Mouse (Mus musculus) cerebellum, adult 8-10 months (tissue): ENCODE measurements at regions not wholly inside any gene's neighbourhood (a gene's known extent, or its start where the extent isn't known, plus 50 kb on each side); places are given as distances from the start of the nearest gene placed in this dataset.
"Not testable (repeated sequence)": the region's sequence is repeated elsewhere in the genome, so short reads cannot be mapped to it uniquely, and the experiment has no call there.

Experiments used
- DNase-seq: peaks from one replicate; pipeline ENCODE4 v3.0.0; 2022

DNA sequence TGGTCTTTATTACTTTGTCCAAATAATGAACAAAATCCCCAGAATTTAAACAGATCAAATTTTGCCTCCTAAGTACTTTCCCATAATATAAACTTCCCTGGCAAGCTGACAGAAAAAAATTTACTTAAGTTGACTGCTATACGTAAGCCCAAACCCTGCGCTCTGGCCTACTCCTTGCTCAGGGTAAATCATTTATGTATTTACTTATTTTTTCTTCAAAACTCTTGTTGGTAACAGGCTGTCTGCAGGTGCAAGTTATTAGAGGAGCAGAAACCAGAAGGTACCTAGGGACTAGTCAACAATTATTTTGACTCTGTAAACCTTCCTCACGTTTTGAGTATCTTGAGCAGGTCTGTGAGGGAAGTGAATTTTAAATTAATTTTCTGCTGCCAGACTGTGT is 2615.7 kb downstream of the Poteg start:
- no peak for DNase-seq

GRCm38 (mm10) chr8:30077726-30078125 is 2630.3 kb downstream of the Poteg start:
- no peak for DNase-seq

DNA sequence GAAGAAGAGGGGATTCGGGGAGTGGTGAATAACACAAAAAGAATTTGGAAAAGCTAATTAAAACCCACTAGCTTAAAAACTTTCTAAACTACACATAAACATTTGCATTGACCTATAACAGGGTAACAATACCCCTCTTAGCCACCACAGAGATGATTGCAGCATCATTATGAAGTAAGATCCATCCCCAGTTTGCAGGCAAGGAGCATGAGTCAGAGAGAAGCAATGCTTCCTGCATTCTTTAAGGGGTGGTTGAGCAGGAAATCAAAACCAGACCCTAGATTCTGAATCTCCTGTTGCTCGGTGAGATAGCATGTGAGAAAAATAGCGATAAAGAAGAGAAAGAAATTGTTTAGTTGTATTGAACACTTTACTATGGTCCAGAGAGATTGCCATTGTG is 2680.3 kb downstream of the Poteg start:
- DNase-seq = no peak

- no peak for DNase-seq
Observed at GRCm38 (mm10) chr8:30134999-30135398, 2687.5 kb downstream of the Poteg start.

DNA sequence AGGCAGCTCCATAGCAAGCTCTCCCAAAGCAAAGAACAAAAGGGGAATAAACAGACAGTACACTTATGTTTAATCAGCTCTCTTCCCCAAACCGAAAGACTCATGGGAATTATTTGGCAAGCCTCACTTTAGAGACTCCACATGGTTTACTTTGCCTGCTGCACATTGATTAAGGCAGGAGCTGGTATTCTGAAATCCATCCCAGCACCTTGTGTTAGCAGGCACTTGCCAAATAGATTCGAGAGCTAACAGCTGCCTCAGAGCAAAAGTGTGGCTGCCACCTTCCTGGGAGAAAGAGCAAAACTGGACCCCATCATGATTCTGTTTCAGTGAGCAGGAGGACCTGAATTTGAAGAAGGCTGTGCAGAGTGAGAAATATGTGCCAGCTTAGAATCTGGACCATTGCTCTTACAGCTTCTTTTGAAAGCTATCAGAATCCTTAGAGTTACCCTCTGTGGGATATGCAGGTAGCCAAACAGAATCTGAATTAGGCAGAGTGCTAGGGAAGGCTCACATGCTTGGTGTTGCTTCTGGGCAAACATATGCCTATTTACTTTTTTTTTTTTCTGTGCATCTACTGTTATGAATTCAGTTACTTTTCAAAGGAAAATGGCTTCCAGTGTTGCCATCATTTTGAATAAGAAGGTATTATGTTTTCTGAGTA is 2703.8 kb downstream of the Poteg start:
- DNase-seq = no peak

- DNase-seq = no peak
Observed at GRCm38 (mm10) chr8:30152921-30153320, 2705.5 kb downstream of the Poteg start.

DNA sequence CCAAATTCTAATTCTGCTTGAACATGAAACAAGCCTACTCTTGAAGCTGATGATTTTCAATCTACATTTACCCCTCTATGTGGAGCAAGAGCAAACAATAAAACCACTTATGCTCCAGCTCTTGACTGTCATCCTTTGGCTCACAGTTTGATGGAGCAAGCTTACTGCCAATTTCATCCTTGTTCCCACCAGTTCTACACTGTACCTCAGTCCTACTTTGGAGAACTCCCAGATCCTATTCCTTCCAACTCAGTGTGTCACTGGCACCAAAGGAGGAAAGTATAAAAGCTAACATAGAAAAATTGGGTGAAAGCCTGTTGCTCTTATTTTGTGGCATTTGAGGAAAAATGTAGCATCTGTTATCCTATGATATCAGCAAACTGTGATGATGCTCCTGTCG is 2724.4 kb downstream of the Poteg start:
- DNase-seq = no peak

DNA sequence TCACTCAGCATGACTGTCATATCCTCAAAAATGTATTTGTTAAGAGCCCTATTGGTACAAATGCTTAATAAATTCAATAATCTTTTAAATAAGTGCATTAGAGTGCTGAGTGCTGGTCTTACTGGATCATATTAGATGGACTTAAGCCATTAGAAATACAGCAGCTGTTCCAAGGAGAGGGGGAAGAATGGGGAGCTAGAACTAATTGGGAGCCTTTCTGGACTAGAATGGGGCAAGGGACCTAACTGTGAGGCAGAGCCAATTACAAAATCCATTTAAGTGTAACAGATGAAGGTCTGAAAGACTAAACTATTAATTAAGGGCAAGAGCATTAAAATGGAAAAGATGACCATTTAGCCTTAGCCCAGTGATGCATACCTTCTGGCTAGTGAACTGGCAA is 2755.3 kb downstream of the Poteg start:
- not testable (repeated sequence) for DNase-seq

DNA sequence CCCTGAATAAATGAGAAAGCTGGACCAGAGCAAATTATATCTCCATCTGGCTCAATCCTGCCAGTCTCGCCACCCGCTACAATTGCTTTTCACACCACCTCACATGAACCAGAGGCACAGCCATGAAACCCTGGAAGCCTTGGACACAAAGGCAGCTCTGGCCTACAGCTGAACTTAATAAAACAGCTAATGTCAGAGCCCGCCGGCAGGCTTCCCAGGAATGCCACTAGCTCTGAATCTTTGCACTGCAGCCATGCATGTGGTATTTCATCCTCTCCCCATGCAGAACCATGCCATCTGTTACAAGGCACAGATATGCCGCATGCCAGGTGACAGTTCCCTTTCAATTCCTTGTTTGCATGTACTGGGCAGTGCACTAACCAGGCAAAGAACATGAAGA is 2779.9 kb downstream of the Poteg start:
- peak; percentile 10 for DNase-seq

- no peak for DNase-seq
Observed at GRCm38 (mm10) chr8:30233266-30233665, 2785.8 kb downstream of the Poteg start.

GRCm38 (mm10) chr8:30251797-30252196 is 2804.3 kb downstream of the Poteg start:
- DNase-seq = no peak

DNA sequence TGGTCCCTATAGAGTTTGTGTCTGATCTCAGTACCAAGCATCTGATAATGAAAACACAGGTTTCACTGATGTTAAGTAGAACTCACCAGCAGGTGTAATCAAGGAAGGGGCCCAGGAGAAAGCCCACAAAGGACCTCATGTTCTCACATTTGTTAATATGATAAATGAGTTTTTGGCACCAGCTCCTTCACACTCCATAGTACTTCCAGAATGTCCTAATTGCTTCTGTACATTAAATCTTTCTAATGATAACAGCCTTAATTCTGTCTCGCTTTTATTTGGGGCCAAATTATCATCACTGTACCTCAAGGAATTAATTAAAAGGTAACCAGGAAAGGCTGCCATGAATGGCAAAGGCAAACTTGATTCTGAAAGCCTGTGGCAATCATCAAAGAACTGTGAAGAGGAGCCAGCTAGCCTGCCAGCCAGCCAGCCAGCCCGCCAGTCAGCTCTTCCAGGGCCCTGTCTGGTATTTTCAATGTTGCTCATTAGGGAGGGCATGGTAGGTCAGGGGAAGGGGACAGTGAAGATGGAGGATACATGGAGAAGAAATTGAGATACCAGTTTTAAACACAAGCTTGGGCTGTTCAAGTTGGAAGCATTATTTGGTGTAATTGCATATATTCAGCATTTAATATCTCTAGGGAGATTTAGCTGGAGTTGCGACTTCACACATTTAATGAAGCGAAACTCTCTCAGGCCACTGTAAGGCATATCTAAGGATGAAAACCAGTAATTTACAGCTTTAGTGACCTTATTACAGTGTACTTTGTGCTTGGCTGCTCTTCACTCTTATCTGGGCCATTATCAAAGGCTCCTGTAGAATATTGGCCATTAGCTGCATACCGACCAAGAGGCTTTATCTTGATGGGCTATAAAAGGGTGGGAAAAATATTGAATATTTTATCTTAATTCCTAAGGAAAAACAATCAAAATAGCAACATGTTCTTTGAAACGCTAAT is 2822.8 kb downstream of the Poteg start:
- DNase-seq = no peak

DNA sequence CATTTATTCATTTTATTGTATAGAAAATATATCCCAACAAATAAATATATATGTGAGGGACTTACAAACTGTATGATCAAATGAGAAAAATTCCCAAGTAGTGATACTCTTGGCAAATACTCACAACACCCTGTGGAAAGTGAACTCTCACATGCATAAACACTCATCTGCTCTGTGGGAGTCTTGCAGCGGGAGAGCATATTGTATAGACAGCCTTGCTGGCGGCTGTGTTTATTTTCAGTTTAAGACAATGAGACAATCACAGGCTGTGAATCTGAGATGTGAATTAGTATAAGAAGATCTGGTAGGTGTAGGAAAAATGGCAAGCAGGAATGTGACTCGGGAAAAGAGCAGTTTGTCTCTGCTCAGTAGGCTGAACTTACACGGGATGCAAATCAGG is 2841.7 kb downstream of the Poteg start:
- DNase-seq = no peak

DNA sequence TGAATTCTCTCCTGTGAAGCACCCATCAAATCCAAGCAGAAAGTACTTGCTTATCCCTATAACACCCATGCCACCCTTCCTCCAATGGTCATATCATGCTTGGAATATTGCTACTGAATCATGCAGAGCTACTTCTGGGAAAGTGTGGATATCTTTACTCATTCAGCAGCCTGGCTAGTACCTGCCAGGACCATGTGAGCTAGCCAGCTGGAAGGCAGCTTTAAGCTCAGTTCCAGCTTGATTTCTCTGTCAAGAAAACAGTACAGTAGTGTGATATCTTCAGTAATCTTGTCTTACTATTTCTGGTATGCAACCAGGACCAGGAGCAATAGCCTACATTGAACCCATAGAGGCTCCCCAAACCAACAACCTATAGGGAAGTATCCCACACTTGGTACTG is 2883.7 kb downstream of the Poteg start:
- no peak for DNase-seq

DNA sequence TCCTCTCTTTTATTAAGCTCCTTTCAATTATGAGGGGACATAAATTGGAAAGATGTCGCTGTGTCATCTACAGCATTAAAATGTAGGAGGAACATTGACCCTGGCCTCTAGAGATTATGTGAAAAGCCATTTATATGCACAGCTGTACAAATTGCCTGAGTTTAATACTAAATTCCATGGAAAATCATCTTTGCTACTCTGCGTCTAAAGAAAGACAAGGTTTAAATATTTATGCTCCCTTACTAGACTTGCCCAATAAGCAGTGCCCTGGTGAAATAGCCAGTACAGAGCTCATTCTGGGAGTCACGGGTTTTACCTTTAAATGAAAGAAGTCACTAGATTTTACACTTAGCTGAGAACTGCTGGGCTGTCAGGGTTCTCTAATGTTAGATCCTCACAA is 2885.9 kb downstream of the Poteg start:
- DNase-seq = no peak

- DNase-seq = no peak
Observed at GRCm38 (mm10) chr8:30359464-30359863, 2912.0 kb downstream of the Poteg start.

DNA sequence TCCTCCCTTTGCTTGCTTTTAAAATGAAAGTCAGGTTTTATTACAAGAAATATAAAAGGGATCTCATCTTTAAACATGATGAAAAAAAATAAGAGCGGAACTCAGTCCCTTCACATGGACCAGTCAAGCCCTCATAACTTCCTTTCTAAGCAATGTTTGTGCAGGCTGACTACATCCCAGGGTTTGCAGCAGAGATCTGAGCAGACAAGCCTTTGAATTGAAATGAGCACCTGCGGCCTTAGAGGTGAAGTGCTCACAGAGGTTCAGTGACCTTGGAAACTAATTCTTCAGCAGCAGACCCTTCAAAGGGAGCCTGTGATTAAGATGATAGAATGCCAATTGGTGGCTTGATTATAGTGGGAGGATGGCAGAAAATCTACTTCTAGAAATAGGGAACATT is 2918.3 kb downstream of the Poteg start:
- DNase-seq = no peak

GRCm38 (mm10) chr8:30391936-30392335 is 2944.5 kb downstream of the Poteg start:
- DNase-seq = no peak

GRCm38 (mm10) chr8:30439423-30439822 is 2989.1 kb upstream of the 5930422O12Rik start:
- DNase-seq = no peak

DNA sequence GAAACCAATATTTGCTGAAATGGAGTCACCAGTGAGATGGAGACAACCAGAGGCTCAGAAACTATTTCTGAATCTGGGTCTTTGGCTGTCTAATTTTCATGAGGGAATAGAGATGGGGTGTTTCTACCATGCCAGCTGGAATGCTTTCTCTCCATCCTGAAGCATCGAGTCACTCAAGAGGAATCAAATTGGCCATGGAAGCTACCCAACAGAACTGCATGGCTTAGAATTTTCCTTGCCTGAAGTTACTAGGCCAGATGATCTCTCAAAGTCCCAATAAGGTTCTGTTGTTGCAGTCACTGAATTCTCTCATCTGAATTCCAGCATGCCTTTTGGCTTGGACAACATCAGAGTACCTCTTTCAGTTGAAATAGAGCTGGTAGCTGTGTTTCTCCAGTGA is 2986.7 kb upstream of the 5930422O12Rik start:
- no peak for DNase-seq

- DNase-seq = no peak
Observed at GRCm38 (mm10) chr8:30443874-30444273, 2984.6 kb upstream of the 5930422O12Rik start.

DNA sequence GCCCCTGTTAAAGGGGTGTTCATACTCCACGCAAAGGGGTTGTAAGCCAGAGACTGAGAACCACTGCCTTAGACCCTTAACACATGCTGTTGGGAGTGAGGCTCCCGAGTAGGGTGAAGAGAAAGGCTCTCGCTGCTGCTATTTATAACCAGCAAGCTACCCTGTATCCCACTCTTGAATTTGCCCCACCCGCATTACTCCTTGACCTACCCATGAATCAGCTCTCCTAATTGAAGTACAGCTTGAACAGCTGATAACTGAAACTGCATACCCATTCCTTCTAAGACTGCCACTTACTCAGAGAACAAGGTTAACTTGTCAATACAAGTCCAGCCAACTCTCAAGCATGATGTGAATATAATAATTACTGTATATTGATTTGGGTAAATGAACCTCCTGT is 2984.2 kb upstream of the 5930422O12Rik start:
- no peak for DNase-seq

DNA sequence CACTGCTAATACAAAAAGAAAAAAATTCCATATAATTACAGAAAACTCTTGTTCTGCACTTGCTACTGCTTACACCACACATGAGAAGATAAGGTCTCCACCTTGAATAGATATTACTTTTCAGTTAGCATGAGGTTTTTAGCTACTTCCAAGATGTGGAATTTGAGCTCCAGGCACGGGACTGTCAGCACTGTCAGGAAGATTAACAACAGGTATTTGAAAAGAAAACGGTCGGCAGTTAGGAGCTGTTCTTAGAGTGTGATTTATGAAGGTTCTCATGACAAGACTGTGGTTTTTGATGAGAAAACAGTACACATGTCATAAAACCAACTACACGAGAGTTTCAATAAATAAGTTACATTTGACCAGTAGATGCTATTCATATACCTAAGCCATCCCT is 2970.4 kb upstream of the 5930422O12Rik start:
- no peak for DNase-seq

DNA sequence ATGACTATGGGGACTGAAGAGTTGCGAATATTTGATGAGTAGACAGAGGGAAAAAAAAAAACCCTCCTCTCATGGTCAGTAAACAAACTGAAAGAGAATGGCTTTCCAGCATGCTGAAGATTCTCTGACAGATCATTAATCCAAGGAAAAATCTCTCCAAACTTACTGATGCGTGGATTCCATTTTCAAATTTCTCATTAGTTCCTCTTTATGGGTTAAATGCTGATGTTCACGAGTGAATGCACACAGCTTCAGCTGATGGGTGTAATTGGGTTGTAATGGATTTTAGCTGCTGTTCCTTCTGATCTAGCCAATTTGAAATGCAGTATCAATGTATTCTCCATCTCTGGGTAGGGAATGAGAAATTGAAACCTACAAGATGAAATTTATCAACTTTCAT is 2945.6 kb upstream of the 5930422O12Rik start:
- DNase-seq = no peak
